Mouse (Mus musculus) ES-Bruce4 (cell line): ENCODE results near the gene Elobl.

ENCODE experiments used
- CTCF ChIP-seq: IDR thresholded peaks from one replicate; pipeline ENCODE4 v1.8.1; 2011; ENCODE audit warnings: low read depth, low read length
- POLR2A ChIP-seq: IDR thresholded peaks from one replicate; pipeline ENCODE4 v1.8.1; 2011; ENCODE audit warnings: low read length; ENCODE audit not compliant: insufficient read depth

GRCm38 (mm10) chr11:89005473-89005872, 38.7 kb upstream of the Elobl start:
- TF ChIP-seq POLR2A: no peak
- no peak for TF ChIP-seq CTCF
